Mouse (Mus musculus) liver (tissue): ENCODE data around the gene Pelp1.
"Not testable (repeated sequence)": the region's sequence is repeated elsewhere in the genome, so short reads cannot be mapped to it uniquely, and the experiment has no call there.

Experiments
- DNase-seq: peaks from one replicate; pipeline ENCODE4 v3.0.0-alpha.2; 2020; ENCODE audit warnings: mixed read lengths

Gene Pelp1

GRCm38 (mm10) chr11:70419486-70419885 lies 9.7 kb upstream of the Pelp1 start:
- no peak for DNase-seq

GRCm38 (mm10) chr11:70418199-70418598 lies 8.4 kb upstream of the Pelp1 start:
- DNase-seq: no peak

- DNase-seq: peak; percentile 80
These were observed 4.1 kb upstream of the Pelp1 start for GRCm38 (mm10) chr11:70413961-70414360.

GRCm38 (mm10) chr11:70412591-70412990 lies 2.8 kb upstream of the Pelp1 start:
- DNase-seq: no peak

GRCm38 (mm10) chr11:70410297-70410643 lies 439 bp upstream of the Pelp1 start:
- no peak for DNase-seq

GRCm38 (mm10) chr11:70403598-70403997 lies 6.2 kb downstream of the Pelp1 start:
- DNase-seq: no peak

- DNase-seq: no peak
These were observed 20.4 kb downstream of the Pelp1 start for GRCm38 (mm10) chr11:70389421-70389820.

- DNase-seq: no peak
These were observed 22.4 kb downstream of the Pelp1 start for GRCm38 (mm10) chr11:70387436-70387835.

GRCm38 (mm10) chr11:70384136-70384535 lies 25.7 kb downstream of the Pelp1 start:
- no peak for DNase-seq

GRCm38 (mm10) chr11:70381330-70381729 lies 28.5 kb downstream of the Pelp1 start:
- no peak for DNase-seq

GRCm38 (mm10) chr11:70380478-70381005 lies 29.3 kb downstream of the Pelp1 start:
- DNase-seq: no peak

GRCm38 (mm10) chr11:70376054-70376453 lies 33.8 kb downstream of the Pelp1 start:
- DNase-seq: no peak

GRCm38 (mm10) chr11:70374302-70374701 lies 35.5 kb downstream of the Pelp1 start:
- DNase-seq: no peak

GRCm38 (mm10) chr11:70372849-70373557 lies 36.8 kb downstream of the Pelp1 start:
- no peak for DNase-seq

- no peak for DNase-seq
These were observed 37.4 kb downstream of the Pelp1 start for GRCm38 (mm10) chr11:70372396-70372795.

GRCm38 (mm10) chr11:70368626-70369025 lies 41.2 kb downstream of the Pelp1 start:
- DNase-seq: not testable (repeated sequence)

GRCm38 (mm10) chr11:70367701-70368100 lies 42.1 kb downstream of the Pelp1 start:
- DNase-seq: not testable (repeated sequence)

GRCm38 (mm10) chr11:70351868-70352267 lies 58.0 kb downstream of the Pelp1 start, which contains the start of gene Alox15:
Gene Alox15, minus strand, starts transcription at chr11:70352031.
- peak; percentile 46 for DNase-seq

- no peak for DNase-seq
These were observed 61.2 kb downstream of the Pelp1 start for GRCm38 (mm10) chr11:70348630-70349029.

- no peak for DNase-seq
These were observed 62.0 kb downstream of the Pelp1 start for GRCm38 (mm10) chr11:70347861-70348260.

- DNase-seq: no peak
These were observed 64.3 kb downstream of the Pelp1 start for GRCm38 (mm10) chr11:70345546-70345945.

- no peak for DNase-seq
These were observed 64.8 kb downstream of the Pelp1 start for GRCm38 (mm10) chr11:70345061-70345460.
